Mouse (Mus musculus): ENCODE measurements around the gene Ppp2r1b.

Gene Ppp2r1b

DNA sequence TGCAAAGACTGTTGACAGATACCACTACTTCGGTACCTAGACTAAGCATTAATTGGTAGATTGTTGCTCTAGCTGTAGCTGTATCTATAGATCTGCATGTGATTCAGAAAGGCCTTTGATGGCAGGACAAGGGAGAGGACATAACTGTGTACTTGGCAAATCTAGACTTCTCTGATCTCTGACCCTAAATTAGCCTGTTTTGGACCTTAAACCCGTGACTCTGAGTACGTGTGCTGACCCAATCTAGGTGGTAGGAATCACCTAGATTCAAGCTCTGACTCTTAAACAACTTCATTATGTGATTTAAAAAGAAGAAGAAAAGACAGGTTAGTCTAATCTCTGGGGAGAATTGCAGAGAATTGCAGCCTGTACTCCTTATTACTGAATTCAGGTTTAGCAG, at the start of gene Ppp2r1b:
Gene Ppp2r1b (plus strand): TSS at position 221 of the 400 bp plus-strand sequence.
- 89% methylated on average over 3 of the region's 3 CpGs for WGBS

DNA sequence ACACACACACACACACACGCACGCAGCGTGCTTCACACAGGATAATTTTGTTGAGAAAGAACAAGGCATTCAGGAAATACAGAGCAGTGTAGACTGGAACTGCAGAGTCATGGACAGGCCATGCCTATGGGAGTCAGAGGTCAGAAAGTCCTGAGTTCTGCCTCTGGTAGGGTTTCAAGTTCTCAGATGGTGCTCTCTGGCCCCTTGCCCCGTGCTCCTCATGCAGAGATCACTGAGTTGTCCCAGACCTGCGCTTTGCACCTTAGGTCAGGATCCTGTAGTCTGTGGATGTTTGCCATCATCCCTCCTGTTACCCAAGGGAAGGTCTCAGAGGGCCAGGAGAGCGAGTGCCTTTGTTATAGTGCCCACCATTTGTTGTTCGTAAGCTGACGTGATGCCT, 48.3 kb upstream of the Ppp2r1b start:
- 93% methylated on average over 8 of the region's 8 CpGs for WGBS

DNA sequence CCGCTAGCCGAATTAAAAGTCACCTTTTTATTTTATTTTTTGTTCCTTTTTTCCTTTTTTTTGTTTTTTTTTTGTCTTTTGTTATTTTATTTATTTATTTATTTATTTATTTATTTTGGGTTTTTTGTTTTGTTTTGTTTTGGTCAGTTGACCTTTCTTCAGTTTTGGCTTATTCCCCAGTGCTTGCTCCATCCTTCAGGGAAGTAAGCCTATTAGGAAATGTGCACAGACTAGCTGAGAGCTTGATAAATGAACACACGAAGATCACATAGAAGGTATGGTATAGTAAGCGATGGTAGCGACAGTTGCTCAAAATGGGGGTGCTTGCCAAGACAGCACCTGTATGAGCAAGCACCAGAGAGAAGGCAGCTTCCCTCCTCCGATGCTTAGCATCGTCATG, 47.5 kb upstream of the Ppp2r1b start:
- 96% methylated on average over 7 of the region's 7 CpGs for WGBS

DNA sequence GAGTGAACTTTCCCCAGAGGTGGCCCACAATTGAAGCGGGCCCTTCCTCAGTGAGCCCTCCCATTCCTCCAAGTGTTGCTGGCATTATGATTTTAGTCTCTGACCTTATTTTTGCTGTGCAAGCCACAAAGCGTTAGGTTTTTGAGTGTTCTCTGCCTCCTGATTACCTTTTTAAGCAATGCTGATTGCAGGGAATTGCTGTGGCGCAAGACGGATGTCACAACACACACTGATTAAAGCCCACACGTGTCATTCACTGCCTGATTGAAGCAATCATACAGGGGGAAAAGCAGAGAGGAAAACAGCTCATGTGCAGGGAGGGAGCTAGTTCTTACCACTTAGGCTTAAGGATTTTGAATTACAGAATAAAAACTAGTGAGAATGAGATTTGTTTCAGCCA, 46.7 kb upstream of the Ppp2r1b start:
- 74% methylated on average over 5 of the region's 5 CpGs for WGBS

DNA sequence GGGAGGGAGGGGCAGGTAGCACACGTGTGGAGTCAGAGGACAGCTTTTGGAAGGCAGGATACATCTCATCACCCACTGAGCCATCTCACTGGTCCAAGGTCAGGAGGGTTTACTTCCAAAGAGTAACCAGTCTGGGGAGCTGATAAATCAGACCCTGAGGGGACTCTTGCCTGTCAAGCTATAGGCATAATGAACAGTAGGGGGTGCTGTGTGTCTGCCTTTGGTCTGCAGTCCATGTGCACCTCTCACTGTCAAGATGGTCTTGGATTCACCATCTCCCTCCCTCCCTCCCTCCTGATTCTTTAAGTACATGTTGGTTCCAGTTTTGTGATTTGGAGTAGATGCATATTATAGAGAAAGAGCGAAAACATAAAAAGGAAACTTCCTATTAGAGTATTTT, 44.1 kb upstream of the Ppp2r1b start:
- 46% methylated on average over 2 of the region's 2 CpGs for WGBS

DNA sequence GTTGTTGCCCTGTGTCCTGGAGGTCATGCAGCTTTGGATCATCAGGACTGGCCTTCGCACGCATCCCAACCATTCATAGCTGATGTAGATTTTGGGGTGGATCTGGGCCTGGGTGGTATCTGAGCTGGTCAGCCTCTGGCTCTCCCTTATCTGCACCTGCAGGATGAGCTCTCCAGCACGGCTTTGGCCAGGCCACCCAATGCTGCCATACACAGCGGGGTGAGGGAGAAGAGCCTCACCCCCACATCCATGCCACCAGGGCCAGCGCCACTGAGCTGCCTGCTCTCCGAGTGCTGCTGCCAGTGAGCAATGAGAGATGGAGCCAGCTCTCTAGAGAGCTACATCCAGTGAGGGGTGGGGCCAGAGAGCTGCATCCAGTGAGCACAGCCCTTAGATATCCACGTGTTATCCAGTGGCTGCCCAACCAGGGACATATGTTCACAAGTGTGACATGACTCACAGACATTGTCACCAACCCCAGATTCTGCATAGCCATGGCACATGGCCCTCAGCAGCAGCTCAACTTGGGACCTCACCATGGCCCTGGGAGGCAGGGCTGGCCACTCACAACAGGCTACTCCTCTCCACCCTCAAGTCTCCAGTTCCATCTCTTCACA, 41.9 kb upstream of the Ppp2r1b start:
- 86% methylated on average over 7 of the region's 7 CpGs for WGBS

DNA sequence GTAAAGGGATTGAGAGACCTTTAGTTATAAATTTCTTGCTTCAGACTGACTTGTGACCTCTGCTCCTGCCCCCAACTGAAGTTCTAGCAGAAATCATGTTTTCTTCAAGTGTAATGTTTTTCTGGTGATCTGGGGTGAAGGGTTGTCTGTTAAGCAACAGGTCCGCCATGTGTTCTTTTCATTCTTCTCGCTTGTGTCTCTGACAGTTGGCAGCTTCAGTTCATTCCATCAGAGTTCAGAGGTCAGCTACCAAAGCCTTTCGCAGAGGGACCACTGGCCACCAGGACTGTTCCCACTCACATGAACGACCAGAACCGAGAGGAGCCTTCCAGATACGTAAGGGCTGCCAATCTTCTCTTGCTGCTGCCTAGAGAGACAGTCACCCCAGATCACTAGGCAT, 36.6 kb upstream of the Ppp2r1b start:
- WGBS: 89% methylated on average over 6 of the region's 6 CpGs

DNA sequence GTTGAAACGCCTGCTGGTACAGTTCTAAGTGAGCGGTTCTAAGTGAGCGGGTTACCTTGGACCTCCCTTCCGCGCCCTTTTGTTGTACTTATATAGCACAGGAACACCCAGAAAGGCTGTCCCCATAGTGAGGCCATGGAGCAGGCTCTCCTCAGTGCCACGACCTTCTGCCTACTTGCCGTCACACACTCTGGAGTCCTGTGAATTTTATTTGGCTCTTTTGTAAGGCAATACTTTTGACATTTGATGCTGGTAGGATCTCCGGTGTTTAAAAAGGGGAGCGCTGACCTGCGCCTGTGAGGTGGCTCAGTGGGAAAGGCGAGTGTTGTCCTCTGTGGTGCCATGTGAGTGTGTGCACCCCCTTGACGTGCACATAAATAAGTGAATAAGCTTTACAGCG, 36.0 kb upstream of the Ppp2r1b start:
- 95% methylated on average over 13 of the region's 13 CpGs for WGBS

DNA sequence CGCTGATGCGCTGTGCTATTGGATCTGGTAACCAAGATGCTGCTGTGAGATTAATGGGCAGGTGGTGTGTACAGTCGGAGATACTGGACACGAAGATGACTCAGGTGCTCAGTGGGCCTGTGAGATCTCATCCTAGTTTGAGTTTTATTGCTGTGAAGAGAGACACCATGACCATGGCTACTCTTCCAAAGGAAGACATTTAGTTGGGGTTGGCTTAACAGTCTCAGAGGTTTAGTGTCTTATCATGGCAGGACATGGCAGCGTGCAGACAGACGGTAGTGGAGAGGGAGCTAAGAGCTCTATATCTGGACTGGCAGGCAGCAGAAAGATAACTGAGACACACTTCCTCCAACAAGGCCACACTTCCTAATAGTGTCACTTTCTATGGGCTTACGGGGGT, 33.9 kb upstream of the Ppp2r1b start:
- 91% methylated on average over 7 of the region's 7 CpGs for WGBS

DNA sequence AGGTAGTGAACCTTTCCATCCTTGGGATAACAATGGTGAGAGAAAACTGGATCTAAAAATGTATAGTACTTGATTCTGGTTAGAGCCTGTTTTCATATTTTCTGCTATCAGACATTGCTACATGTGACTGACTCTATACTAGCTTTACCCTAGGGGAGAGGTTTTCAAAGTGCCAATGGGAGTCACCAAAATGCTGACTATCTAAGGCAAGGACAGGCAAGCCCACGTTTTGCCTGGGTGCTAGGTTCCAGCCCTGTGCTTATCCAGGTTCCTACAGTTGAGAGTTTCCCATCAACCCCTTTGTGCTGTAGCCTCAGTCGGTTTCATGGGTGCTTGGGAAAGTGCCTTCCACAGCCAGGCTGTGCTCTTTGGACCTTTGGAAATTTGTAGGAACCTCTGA, 33.4 kb upstream of the Ppp2r1b start:
- 87% methylated on average over 2 of the region's 2 CpGs for WGBS

DNA sequence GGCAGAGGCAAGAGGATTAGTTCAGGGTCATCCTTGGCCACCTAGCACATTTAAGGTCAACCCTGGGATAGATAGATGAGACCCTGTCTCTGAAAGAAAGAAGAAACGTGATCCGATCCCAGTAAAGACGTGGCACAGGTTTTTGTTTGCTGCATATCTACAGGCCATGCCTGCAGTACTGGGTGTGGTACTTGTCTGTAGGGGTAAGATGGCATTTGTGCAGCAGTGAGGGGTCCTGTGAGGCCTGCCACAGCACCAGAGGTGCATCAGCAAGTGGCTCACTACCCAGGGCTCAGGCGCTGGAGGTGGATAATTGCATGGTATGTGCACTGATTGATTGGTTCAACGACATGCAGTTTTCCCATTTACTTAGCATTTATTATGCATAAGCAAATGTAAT, 31.3 kb upstream of the Ppp2r1b start:
- 95% methylated on average over 5 of the region's 5 CpGs for WGBS

DNA sequence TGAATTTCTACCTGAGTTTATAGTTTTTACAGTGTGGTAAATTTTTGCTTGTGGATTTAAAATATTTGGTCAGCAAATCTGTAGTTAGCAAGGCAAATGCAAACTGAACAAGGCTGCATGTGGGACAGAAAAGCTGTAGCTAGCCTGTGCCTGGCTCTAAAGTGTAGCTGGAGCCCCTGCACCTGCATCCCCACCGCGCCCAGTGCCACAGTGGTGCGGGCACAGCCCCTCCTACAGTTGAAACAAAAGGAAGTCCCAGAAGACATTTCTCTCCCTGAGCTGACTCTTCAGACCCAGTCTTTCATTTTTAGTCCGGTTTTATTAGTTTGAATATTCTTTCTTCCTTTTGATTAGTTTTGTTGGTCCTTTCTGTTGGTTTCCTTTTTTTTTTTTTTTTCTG, 29.4 kb upstream of the Ppp2r1b start:
- 98% methylated on average over 4 of the region's 4 CpGs for WGBS

DNA sequence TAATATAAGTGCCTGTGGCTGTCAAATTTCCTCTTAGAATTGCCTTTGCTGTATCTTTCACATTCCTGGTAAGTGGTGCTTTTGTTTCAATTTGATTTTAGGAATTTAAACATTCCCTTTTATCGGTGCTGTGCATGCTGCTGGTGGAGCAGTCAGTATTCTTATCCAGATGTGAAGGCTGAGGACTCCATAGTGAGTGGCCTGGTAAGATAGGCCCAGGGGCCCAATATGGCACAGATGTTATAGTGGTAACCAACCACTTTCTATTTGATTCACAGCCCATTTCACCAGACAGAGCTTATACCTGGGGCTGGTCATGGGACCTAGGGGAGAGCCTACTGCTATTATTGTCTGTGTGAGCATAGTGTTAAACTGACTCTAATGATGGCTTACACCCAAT, 28.6 kb upstream of the Ppp2r1b start:
- WGBS: 95% methylated on average over 1 of the region's 1 CpGs

DNA sequence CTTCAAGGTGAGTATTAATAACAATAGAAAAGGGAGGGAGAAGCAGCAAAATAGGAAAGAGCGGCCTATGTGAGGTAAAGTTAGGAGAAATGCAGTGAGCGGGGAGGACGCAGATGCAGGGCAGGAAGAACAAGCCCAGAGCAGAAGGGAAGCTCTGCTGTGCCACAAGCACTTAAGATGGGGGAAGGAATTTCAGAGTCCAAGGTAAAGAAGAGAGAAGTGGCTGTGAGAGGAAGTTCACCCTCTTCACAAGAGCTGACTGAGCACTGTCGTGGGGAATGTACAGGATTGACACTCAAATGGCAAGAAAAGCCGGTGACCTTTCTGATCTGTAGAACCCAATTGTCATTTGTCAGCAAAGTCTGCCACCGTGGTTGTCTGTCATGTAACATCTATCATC, 27.1 kb upstream of the Ppp2r1b start:
- 95% methylated on average over 6 of the region's 6 CpGs for WGBS

DNA sequence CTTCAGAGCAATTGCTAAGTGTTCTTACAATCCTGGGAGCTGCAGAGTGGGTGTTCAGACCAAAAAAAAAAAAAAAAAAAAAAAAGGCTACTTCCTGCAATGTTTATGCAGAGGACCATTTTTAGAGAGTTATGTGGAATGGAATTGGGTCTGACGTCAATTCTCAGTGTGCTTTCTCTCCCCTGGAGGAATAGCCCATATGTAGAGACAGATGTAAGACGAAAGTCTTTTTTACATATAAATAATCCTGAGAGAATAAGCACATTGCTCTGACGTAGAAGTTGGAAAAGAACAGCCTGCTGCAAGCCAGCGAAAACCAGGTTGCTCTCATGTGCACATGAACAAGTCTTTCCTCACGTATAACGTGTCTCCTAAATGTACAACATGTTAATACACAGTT, 25.4 kb upstream of the Ppp2r1b start:
- WGBS: 36% methylated on average over 6 of the region's 6 CpGs

DNA sequence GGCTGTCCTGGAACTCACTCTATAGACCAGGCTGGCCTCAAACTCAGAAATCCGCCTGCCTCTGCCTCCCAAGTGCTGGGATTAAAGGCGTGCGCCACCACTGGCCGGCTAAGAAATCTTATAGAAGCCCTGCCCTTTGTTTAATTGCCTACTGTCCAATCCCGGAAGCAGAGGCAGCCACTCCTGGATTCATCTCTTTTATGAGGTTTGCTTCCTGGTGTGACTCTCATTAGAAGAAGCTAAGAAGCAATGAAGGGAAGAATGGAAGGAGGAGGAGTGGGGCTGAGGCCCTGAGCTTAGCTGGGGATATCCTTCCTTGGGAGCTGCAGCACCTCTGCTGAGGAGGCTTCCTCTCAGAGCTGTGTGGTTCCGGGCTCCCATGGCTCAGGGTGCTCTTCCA, 23.4 kb upstream of the Ppp2r1b start:
- WGBS: 89% methylated on average over 6 of the region's 6 CpGs

DNA sequence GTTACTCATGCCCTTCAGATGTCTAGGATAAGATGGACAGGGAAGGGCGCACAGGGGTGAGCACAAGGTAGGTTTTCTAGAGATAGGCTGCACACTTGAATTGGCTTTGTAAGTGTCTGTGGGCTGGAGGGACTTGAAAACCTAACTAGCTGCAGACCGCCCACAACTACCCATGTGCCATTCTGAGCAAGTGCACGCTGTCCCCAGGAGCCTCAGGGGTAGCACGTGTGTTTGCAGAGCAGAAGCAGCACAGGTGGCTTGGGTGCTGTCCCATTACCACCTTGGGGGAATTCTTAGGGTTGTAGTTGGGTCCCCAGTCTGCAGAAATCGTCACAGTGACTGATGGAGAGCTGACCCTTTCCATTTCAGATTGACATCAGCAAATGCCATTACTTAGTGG, 22.9 kb upstream of the Ppp2r1b start:
- WGBS: 66% methylated on average over 5 of the region's 5 CpGs

DNA sequence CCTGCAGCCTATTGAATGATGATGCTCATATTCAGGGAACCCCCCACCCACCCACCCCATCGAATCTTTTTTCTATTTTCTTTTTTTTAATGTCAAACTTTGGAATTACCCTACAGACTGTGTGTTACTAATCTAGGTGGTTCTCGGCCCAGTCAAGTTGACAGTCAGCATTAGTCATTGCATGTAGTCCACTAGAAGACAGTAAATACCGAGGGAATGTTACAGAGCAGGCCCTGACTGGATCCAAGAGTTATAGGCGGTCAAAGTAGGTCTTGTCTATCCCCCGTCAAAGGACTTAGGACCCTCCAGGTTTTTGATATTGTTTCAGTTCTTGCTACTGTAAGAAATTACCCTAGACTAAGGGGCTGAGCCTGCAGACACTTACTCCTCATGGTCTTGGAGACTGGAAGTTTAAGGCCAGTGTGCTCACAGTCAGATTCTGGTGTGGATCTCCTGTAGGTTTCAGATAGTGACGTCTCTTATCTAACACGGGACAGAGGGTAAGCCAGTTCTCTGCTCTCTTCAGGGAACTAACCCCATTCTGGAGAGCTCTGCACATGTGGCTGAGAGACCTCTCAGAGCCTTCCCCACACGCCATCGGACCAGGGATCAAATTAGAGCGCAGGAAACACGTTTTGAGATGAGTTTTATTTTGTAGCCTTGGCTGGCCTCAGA, 21.2 kb upstream of the Ppp2r1b start:
- WGBS: 82% methylated on average over 11 of the region's 11 CpGs

DNA sequence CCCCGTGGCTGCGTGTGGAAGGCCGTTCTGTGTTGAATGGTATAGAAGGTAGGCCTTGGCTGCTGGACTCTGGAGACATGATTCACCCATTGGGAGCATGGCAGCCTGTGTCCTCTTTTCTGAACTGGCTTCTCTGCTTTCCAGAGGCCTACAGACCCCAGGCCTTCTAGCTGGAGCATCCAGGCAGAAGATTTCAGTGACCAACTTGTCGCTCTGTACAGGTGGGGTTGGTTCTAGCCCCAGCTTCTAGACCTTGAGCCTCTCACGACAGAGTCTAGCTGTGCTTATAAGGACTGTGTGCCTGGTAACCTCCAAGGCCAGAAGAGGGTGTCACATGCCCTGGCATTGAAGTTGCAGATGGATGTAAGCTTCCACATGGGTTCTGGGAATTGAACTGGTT, 13.6 kb upstream of the Ppp2r1b start:
- WGBS: 94% methylated on average over 5 of the region's 5 CpGs

DNA sequence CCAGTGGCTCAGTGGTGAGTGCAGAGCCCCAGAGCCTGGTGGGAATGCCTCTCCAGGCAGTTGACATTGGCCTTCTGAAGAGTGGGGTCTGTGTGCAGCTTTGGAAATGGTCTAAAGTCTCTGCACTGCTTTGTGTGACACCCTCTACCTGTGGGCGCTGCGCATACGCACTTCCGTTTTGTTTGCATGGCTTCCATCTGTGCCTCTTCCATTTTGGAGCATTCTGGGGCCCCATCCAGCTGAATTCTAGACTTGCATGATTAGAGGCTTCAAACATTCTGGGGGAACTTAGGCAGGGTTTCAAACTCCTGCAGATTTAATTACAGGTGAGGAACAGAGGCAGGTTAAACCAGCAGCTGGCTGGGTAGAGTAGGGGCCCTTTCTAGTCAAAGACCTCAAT, 12.9 kb upstream of the Ppp2r1b start:
- 68% methylated on average over 4 of the region's 4 CpGs for WGBS

DNA sequence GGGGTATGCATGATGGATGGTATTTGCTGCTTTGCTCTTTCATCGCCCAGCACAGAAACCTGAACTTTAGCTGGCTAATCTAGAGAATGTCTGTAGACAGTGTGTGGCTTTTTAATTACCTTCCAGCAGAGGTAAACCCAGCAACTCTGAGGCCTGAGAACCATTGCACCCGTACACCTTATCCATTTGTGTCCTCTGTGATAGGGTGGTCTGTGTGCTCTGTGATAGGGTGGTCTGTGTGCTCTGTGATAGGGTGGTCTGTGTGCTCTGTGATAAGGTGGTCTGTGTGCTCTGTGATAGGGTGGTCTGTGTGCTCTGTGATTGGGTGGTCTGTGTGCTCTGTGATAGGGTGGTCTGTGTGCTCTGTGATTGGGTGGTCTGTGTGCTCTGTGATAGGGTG, 12.5 kb upstream of the Ppp2r1b start:
- 83% methylated on average over 2 of the region's 2 CpGs for WGBS

DNA sequence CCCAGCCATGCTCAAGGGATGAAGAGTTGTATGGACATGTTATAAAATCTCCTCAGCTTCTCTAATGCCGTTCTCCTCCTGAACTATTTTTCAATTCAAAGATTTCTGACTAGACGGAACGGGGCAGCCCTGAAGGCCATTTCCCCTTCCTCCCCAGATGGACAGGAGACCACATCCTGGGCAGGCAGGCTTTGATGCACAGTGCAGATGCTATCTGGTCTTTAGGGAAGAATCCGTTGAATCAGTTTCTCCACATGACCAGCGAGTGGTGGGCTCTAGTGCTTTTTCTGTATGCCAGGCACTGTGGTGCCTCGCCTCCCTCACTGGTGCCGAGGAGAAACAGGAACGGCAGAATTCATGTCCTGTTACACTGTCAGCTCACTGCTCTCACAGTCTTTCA, 11.3 kb upstream of the Ppp2r1b start:
- WGBS: 62% methylated on average over 8 of the region's 8 CpGs

DNA sequence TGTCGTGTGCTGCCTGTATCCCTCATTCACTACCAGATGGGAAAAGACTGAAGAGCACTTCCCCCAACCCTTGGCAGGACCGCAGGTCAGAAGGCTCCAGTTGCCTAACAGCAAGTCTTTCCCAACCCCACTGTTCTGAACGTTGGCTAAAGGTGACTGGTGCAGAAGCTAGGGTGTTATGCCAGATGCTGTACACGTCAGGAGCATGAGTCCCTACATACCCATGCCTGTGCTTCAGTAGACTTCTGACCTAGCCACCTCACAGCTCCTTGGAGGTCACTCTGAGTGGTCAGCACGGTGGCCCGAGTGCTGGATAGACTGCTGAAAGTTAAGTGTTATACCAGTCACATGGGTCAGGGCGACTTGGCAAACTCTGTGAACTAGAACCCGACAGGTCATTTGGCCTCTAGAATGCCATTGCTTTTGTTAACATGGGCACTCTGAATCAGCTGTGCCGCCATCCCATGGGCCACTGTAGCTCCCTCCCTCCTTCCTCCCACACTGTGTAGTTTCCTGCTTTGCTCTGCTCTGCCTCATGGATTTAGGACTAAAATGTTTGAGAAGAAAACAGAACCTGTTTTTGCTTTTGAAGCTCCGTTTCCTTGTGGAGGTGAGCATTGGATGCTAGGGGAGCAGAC, 9.9 kb upstream of the Ppp2r1b start:
- WGBS: 83% methylated on average over 10 of the region's 10 CpGs

Data from cerebral cortex, adult 2 months (tissue).